9 mouse cellular contexts compared by ENCODE assay signal in the genomic region with DNA sequence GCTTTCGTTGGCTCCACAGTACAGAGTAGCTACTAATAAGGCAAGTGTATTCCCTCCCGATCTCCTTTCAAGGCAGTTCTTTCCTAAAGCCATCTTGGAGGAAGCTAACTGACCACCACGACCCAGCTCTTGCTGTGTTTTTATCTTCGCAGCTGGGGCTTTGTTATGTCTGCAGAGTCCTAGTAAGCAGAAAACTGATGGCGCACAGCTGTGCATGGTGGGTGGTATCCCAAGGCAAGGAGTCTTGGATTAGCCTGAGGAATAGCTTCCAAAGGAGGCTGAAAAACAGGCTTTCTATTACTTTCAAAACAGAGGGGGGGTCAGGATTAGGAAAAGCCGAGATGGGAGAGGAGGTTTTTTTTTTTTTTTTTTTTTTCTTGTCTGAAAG. TPM values are rescaled to one million over a fixed set of nuclear protein-coding genes. Genes with fewer than 3 reads are reported as not detected.
DNase-seq lines count a peak whose midpoint lies in the region; ATAC-seq and TF ChIP-seq lines count a peak whose summit lies in the region.
"Had no signal": no experiment of that assay in that cellular context is flagged by ENCODE, and none has a peak within 500 bp of the region (broad histone marks: within the 10 kb centered on the region; RNA-seq: fewer than 3 reads in every experiment).

No protein-coding gene starts in this region.

- WGBS in forebrain, embryonic 11.5 days: 2% methylated on average over 6 of the region's 6 CpGs
- WGBS in forebrain, embryonic 15.5 days: 6% methylated on average over 6 of the region's 6 CpGs
- WGBS in hindbrain, embryonic 11.5 days: 10% methylated on average over 6 of the region's 6 CpGs
- 22% methylated on average over 6 of the region's 6 CpGs for WGBS in lung, postnatal 0 days

- H3K9ac ChIP-seq in forebrain, embryonic 11.5 days (ENCODE audit: low read length): no peak overlapping the region
- no peak overlapping the region for H3K9ac ChIP-seq in forebrain, embryonic 15.5 days (replicated peaks)
- H3K9ac ChIP-seq in hindbrain, embryonic 11.5 days (ENCODE audit: low read depth, low read length): no peak overlapping the region
- no peak overlapping the region for H3K9ac ChIP-seq in lung, postnatal 0 days (replicated peaks; ENCODE audit: low read depth)
- H3K9ac ChIP-seq: liver, embryonic 15.5 days had no signal

- no peaks in the 10 kb centered on the region for H3K4me1 ChIP-seq in forebrain, embryonic 11.5 days (replicated peaks; ENCODE audit: control insufficient read depth, insufficient read depth, low read length)
- no peaks in the 10 kb centered on the region for H3K4me1 ChIP-seq in forebrain, embryonic 15.5 days
- no peaks in the 10 kb centered on the region for H3K4me1 ChIP-seq in hindbrain, embryonic 11.5 days (replicated peaks; ENCODE audit: control insufficient read depth, insufficient read depth, low read length)
- peaks cover 20% of the 10 kb centered on the region; the same call in 1 of the 2 replicates for H3K4me1 ChIP-seq in lung, postnatal 0 days (ENCODE audit: insufficient read depth, low read depth, low read length)

- DNase-seq in forebrain, embryonic 11.5 days (ENCODE audit: low spot score): no peak
- DNase-seq in embryo, embryonic 11 days: peak; percentile 75
- peak; percentile 43 for DNase-seq in hindbrain, embryonic 11.5 days (ENCODE audit: low spot score)
- DNase-seq in lung, postnatal 0 days (ENCODE audit: low spot score): peak; percentile 86
- DNase-seq in cerebellum, adult 18-20 months: no peak
- DNase-seq in adrenal gland, adult 8-10 months: no peak

- H3K9me3 ChIP-seq in forebrain, embryonic 11.5 days (ENCODE audit: control insufficient read depth, low read length): no peaks in the 10 kb centered on the region
- H3K9me3 ChIP-seq in forebrain, embryonic 15.5 days: no peaks in the 10 kb centered on the region
- H3K9me3 ChIP-seq in hindbrain, embryonic 11.5 days (ENCODE audit: control insufficient read depth, low read length): no peaks in the 10 kb centered on the region
- no peaks in the 10 kb centered on the region for H3K9me3 ChIP-seq in lung, postnatal 0 days (ENCODE audit: low read length)
- H3K9me3 ChIP-seq: liver, embryonic 15.5 days had no signal

- 0 out of 2 replicates have a peak, but pooled peaks have one; percentile 36 for ATAC-seq in forebrain, embryonic 11.5 days (replicated peaks; ENCODE audit: low FRiP score)
- ATAC-seq in forebrain, embryonic 15.5 days (replicated peaks): no peak
- ATAC-seq in hindbrain, embryonic 11.5 days (ENCODE audit: low FRiP score): no peak
- peak; percentile 87 for ATAC-seq in lung, postnatal 0 days
- no peak for ATAC-seq in erythroid progenitor cell, adult 5-6 weeks (replicated peaks; ENCODE audit: low FRiP score, poor library complexity, severe bottlenecking)

- no peak for TF ChIP-seq CTCF in lung, postnatal 0 days (IDR thresholded peaks at IDR 0.05)

- peak overlapping the region; percentile 24; the same call in 1 of the 2 replicates for H3K4me2 ChIP-seq in forebrain, embryonic 11.5 days (ENCODE audit: low read depth, low read length, severe bottlenecking)
- H3K4me2 ChIP-seq in forebrain, embryonic 15.5 days (replicated peaks): no peak overlapping the region
- peak overlapping the region; percentile 14; the same call in 1 of the 2 replicates for H3K4me2 ChIP-seq in hindbrain, embryonic 11.5 days (replicated peaks; ENCODE audit: low read depth, low read length)
- peak overlapping the region; percentile 29; the same call in 1 of the 2 replicates for H3K4me2 ChIP-seq in lung, postnatal 0 days (replicated peaks; ENCODE audit: low read depth, low read length)
- H3K4me2 ChIP-seq: liver, embryonic 15.5 days had no signal

- no peak overlapping the region for H3K27ac ChIP-seq in forebrain, embryonic 11.5 days (ENCODE audit: low read depth, low read length)
- H3K27ac ChIP-seq in forebrain, embryonic 15.5 days (replicated peaks): no peak overlapping the region
- H3K27ac ChIP-seq in hindbrain, embryonic 11.5 days (ENCODE audit: low read depth, low read length): no peak overlapping the region
- H3K27ac ChIP-seq in lung, postnatal 0 days (ENCODE audit: low read length): peak overlapping the region; percentile 77
- H3K27ac ChIP-seq: liver, embryonic 15.5 days had no signal

- TF ChIP-seq EP300 in lung, postnatal 0 days (IDR thresholded peaks at IDR 0.05): peak; percentile 41; the same call in 1 of the 2 replicates

- no peaks in the 10 kb centered on the region for H3K27me3 ChIP-seq in forebrain, embryonic 11.5 days (ENCODE audit: control insufficient read depth, insufficient read depth, low read length)
- no peaks in the 10 kb centered on the region for H3K27me3 ChIP-seq in forebrain, embryonic 15.5 days
- no peaks in the 10 kb centered on the region for H3K27me3 ChIP-seq in hindbrain, embryonic 11.5 days (ENCODE audit: control insufficient read depth, insufficient read depth, low read length)
- H3K27me3 ChIP-seq in lung, postnatal 0 days (replicated peaks; ENCODE audit: insufficient read depth, low read length): no peaks in the 10 kb centered on the region
- H3K27me3 ChIP-seq: liver, embryonic 15.5 days had no signal

- H3K4me3 ChIP-seq in forebrain, embryonic 11.5 days (ENCODE audit: low read depth, low read length): no peak overlapping the region
- H3K4me3 ChIP-seq in forebrain, embryonic 15.5 days: no peak overlapping the region
- H3K4me3 ChIP-seq in hindbrain, embryonic 11.5 days (ENCODE audit: low read depth, low read length): no peak overlapping the region
- H3K4me3 ChIP-seq in lung, postnatal 0 days (ENCODE audit: low read depth, low read length): 0 out of 2 replicates have a peak overlapping the region, but pooled peaks have one; percentile 0
- H3K4me3 ChIP-seq: liver, embryonic 15.5 days had no signal

- H3K36me3 ChIP-seq in forebrain, embryonic 11.5 days (ENCODE audit: control insufficient read depth, insufficient read depth, low read length): no peaks in the 10 kb centered on the region
- no peaks in the 10 kb centered on the region for H3K36me3 ChIP-seq in forebrain, embryonic 15.5 days
- no peaks in the 10 kb centered on the region for H3K36me3 ChIP-seq in hindbrain, embryonic 11.5 days (ENCODE audit: control insufficient read depth, insufficient read depth, low read length)
- H3K36me3 ChIP-seq in lung, postnatal 0 days (ENCODE audit: insufficient read depth, low read length): no peaks in the 10 kb centered on the region
- H3K36me3 ChIP-seq: liver, embryonic 15.5 days had no signal

RNA-seq across cellular contexts. Expression of a gene that starts 17.5 kb away (rescaled TPM):
- polyA plus RNA-seq in forebrain, embryonic 11.5 days (2014; fragmentation: Nextera tagmentation; extraction: Ambion mirVana): 15.3 and 17.2 TPM in 2 replicates
- 3.0 and 3.3 TPM in 2 replicates for polyA plus RNA-seq in forebrain, embryonic 15.5 days (2015; fragmentation: Nextera tagmentation; extraction: Ambion mirVana)
- polyA plus RNA-seq in hindbrain, embryonic 11.5 days (2014; fragmentation: Nextera tagmentation; extraction: Ambion mirVana): 15.6 and 22.5 TPM in 2 replicates
- 25.0 and 29.4 TPM in 2 replicates for polyA plus RNA-seq in lung, postnatal 0 days (2015; fragmentation: Nextera tagmentation; extraction: Ambion mirVana)
- total RNA-seq in adrenal gland, adult 8-10 months (2022): 10 to 100 TPM; 49.0 to 62.4 (median 51.9) TPM
- total RNA-seq in erythroid progenitor cell, adult 5-6 weeks (2015; ENCODE audit: low replicate concordance): not detected in 2 replicates
- 0.26 and 0.53 TPM in 2 replicates for total RNA-seq in erythroid progenitor cell, adult 5-6 weeks (2017; ENCODE audit: low replicate concordance)

RNA-seq across cellular contexts. Expression of a gene that starts 53.8 kb away (rescaled TPM):
- 44.5 and 46.7 TPM in 2 replicates for polyA plus RNA-seq in forebrain, embryonic 11.5 days (2014; fragmentation: Nextera tagmentation; extraction: Ambion mirVana)
- 70.8 and 71.5 TPM in 2 replicates for polyA plus RNA-seq in forebrain, embryonic 15.5 days (2015; fragmentation: Nextera tagmentation; extraction: Ambion mirVana)
- polyA plus RNA-seq in hindbrain, embryonic 11.5 days (2014; fragmentation: Nextera tagmentation; extraction: Ambion mirVana): 46.1 and 52.0 TPM in 2 replicates
- 43.7 and 46.7 TPM in 2 replicates for polyA plus RNA-seq in lung, postnatal 0 days (2015; fragmentation: Nextera tagmentation; extraction: Ambion mirVana)
- total RNA-seq in adrenal gland, adult 8-10 months (2022): 10 to 100 TPM; 19.4 to 31.3 (median 23.8) TPM
- total RNA-seq in erythroid progenitor cell, adult 5-6 weeks (2015; ENCODE audit: low replicate concordance): 21.0 and 31.4 TPM in 2 replicates
- 4.2 and 21.2 TPM in 2 replicates for total RNA-seq in erythroid progenitor cell, adult 5-6 weeks (2017; ENCODE audit: low replicate concordance)

Comparison
In these comparisons a context has a peak if more than half of its experiments do, and no peak if none do; other contexts are left out.
1. ATAC-seq: peak in forebrain, embryonic 11.5 days (single experiment) and lung, postnatal 0 days (single experiment); none in forebrain, embryonic 15.5 days (single experiment), hindbrain, embryonic 11.5 days (single experiment) and erythroid progenitor cell, adult 5-6 weeks (single experiment).
2. DNase-seq: peak in embryo, embryonic 11 days (single experiment), hindbrain, embryonic 11.5 days (single experiment) and lung, postnatal 0 days (single experiment); none in forebrain, embryonic 11.5 days (single experiment), cerebellum, adult 18-20 months (0 of 2) and adrenal gland, adult 8-10 months (single experiment).